Mouse (Mus musculus): ENCODE results near the gene Ncam1. TPM values are rescaled to one million over a fixed set of nuclear protein-coding genes. Genes with fewer than 3 reads are reported as not detected.

Gene Ncam1
- polyA plus RNA-seq, 1 experiment = 0.31 TPM

- Histone ChIP-seq H3K36me3 (replicated peaks; ENCODE audit: low read length) (no peaks in the 10 kb centered on the region), H3K4me3 (replicated peaks) (no peak overlapping the region), H3K4me1 (no peaks in the 10 kb centered on the region), H3K27me3 (replicated peaks) (no peaks in the 10 kb centered on the region), H3K9me3 (no peaks in the 10 kb centered on the region)
- TF ChIP-seq FLI1 (IDR thresholded peaks at IDR 0.05; ENCODE audit: low read length) (no peak), GATA1 (IDR thresholded peaks at IDR 0.05; ENCODE audit: borderline replicate concordance, low read length) (no peak)
Observed at GRCm38 (mm10) chr9:49733726-49734125, 65.0 kb downstream of the Ncam1 start.

GRCm38 (mm10) chr9:49729479-49729878 lies 69.2 kb downstream of the Ncam1 start:
- TF ChIP-seq FLI1 (IDR thresholded peaks at IDR 0.05; ENCODE audit: low read length) (no peak), GATA1 (IDR thresholded peaks at IDR 0.05; ENCODE audit: borderline replicate concordance, low read length) (no peak)
- no peaks in the 10 kb centered on the region for H3K36me3 ChIP-seq (replicated peaks; ENCODE audit: low read length)
- peaks cover 3% of the 10 kb centered on the region; the same call in 1 of the 2 replicates for H3K9me3 ChIP-seq
- H3K4me1 ChIP-seq = no peaks in the 10 kb centered on the region
- H3K4me3 ChIP-seq (replicated peaks) = no peak overlapping the region
- no peaks in the 10 kb centered on the region for H3K27me3 ChIP-seq (replicated peaks)

GRCm38 (mm10) chr9:49728211-49728610 lies 70.5 kb downstream of the Ncam1 start:
- TF ChIP-seq GATA1 (IDR thresholded peaks at IDR 0.05; ENCODE audit: borderline replicate concordance, low read length) (no peak), FLI1 (IDR thresholded peaks at IDR 0.05; ENCODE audit: low read length) (no peak)
- Histone ChIP-seq H3K36me3 (replicated peaks; ENCODE audit: low read length) (no peaks in the 10 kb centered on the region), H3K4me3 (replicated peaks) (no peak overlapping the region), H3K4me1 (no peaks in the 10 kb centered on the region), H3K27me3 (replicated peaks) (no peaks in the 10 kb centered on the region), H3K9me3 (peaks cover 3% of the 10 kb centered on the region; the same call in 1 of the 2 replicates)

GRCm38 (mm10) chr9:49722765-49723164 lies 76.0 kb downstream of the Ncam1 start:
- H3K27me3 ChIP-seq (replicated peaks) = no peaks in the 10 kb centered on the region
- no peaks in the 10 kb centered on the region for H3K4me1 ChIP-seq
- H3K4me3 ChIP-seq (replicated peaks) = no peak overlapping the region
- no peak for TF ChIP-seq FLI1 (IDR thresholded peaks at IDR 0.05; ENCODE audit: low read length)
- no peak for TF ChIP-seq GATA1 (IDR thresholded peaks at IDR 0.05; ENCODE audit: borderline replicate concordance, low read length)
- peaks cover 3% of the 10 kb centered on the region; the same call in 1 of the 2 replicates for H3K9me3 ChIP-seq
- no peaks in the 10 kb centered on the region for H3K36me3 ChIP-seq (replicated peaks; ENCODE audit: low read length)

GRCm38 (mm10) chr9:49715121-49715520 lies 83.6 kb downstream of the Ncam1 start:
- no peaks in the 10 kb centered on the region for H3K4me1 ChIP-seq

DNA sequence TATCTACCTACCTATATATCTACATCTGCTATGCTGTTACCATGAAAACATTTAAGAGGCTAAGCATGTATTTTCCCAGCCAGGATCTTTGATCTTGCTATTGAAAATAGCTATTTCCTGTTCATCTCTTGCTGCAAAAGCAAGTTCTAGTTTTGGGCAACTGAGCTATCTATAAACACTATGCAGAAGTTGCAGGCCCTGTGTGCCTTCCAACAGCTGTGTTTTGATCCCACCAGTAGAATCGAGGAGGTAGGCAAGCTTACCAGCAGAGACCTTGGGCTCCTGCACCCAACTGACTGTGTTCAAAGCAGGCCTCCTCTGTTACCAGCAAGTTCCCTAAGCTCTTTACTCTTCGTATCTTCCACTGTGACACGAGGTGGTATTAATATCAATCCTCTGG lies 84.6 kb downstream of the Ncam1 start:
- H3K4me3 ChIP-seq (replicated peaks) = no peak overlapping the region

More at GRCm38 (mm10) chr9:49715121-49715520, 83.6 kb downstream of the Ncam1 start:
- Histone ChIP-seq H3K4me3 (replicated peaks) (no peak overlapping the region), H3K36me3 (replicated peaks; ENCODE audit: low read length) (no peaks in the 10 kb centered on the region), H3K9me3 (no peaks in the 10 kb centered on the region), H3K27me3 (replicated peaks) (no peaks in the 10 kb centered on the region)
- TF ChIP-seq GATA1 (IDR thresholded peaks at IDR 0.05; ENCODE audit: borderline replicate concordance, low read length) = no peak
- no peak for TF ChIP-seq FLI1 (IDR thresholded peaks at IDR 0.05; ENCODE audit: low read length)

DNA sequence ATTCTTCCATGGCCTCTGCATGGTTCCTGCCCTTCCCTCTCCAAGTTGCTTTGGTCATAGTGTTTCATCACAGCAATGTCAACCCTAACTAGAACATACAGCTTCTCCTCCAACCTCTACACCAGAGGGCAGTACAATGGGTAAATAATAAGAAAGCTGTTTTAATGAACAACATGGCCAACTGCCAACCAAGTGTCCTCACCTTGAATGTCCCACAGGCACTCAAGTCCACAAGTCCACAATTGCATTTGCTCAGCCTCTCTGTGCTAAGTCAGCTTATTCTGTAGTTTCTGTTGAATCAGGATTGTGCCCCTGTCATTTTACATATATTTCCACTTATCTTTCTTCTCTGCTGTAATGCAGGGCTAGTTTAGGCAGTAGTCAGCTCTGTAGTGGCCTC lies 91.1 kb downstream of the Ncam1 start:
- Histone ChIP-seq H3K4me1 (no peaks in the 10 kb centered on the region), H3K36me3 (replicated peaks; ENCODE audit: low read length) (no peaks in the 10 kb centered on the region), H3K27me3 (replicated peaks) (no peaks in the 10 kb centered on the region), H3K4me3 (replicated peaks) (no peak overlapping the region), H3K9me3 (no peaks in the 10 kb centered on the region)
- TF ChIP-seq GATA1 (IDR thresholded peaks at IDR 0.05; ENCODE audit: borderline replicate concordance, low read length) (no peak), FLI1 (IDR thresholded peaks at IDR 0.05; ENCODE audit: low read length) (no peak)

More for the DNA sequence above, 84.6 kb downstream of the Ncam1 start:
- H3K36me3 ChIP-seq (replicated peaks; ENCODE audit: low read length) = no peaks in the 10 kb centered on the region
- H3K9me3 ChIP-seq = no peaks in the 10 kb centered on the region
- TF ChIP-seq FLI1 (IDR thresholded peaks at IDR 0.05; ENCODE audit: low read length) (no peak), GATA1 (IDR thresholded peaks at IDR 0.05; ENCODE audit: borderline replicate concordance, low read length) (no peak)
- H3K27me3 ChIP-seq (replicated peaks) = no peaks in the 10 kb centered on the region
- no peaks in the 10 kb centered on the region for H3K4me1 ChIP-seq

DNA sequence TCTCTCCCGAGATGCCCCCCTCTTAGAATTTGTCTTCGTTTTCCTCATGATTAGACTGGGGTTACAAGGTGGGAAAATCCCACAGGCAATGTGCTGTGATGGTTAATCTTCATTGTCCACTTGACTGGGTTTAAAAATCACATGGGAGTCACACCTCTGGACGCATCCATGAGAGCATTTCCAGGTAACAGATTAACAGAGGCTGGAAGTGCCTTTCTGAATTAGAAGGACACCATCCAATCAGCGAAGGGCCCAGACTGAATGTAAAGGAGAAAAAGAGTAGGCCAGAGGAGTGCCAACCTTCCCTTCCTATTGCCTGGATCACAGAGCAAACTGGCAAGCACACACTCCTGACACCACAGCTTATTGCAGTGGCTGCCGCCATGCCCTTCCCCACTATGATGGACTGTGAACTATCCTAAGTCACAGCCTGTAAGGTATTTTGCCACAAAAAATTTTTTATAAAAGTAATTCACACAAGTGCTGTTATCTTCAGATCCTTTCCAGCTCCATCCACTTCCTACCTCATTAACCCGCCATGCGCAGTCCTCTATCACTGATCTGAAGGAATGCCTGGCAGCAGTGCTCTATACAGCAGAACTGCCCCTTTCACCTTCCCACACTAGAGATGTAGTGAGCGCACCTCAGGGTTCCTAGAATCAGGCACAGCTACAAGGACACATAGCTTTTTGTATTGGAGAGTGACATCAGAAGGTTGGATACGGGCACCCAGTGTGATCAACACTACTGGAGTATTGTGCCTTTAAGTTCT lies 94.3 kb downstream of the Ncam1 start:
- H3K9me3 ChIP-seq = no peaks in the 10 kb centered on the region
- no peaks in the 10 kb centered on the region for H3K4me1 ChIP-seq
- H3K4me3 ChIP-seq (replicated peaks) = no peak overlapping the region
- TF ChIP-seq FLI1 (IDR thresholded peaks at IDR 0.05; ENCODE audit: low read length) = no peak
- no peak for TF ChIP-seq GATA1 (IDR thresholded peaks at IDR 0.05; ENCODE audit: borderline replicate concordance, low read length)
- H3K27me3 ChIP-seq (replicated peaks) = no peaks in the 10 kb centered on the region
- H3K36me3 ChIP-seq (replicated peaks; ENCODE audit: low read length) = no peaks in the 10 kb centered on the region

- no peaks in the 10 kb centered on the region for H3K36me3 ChIP-seq (replicated peaks; ENCODE audit: low read length)
- no peaks in the 10 kb centered on the region for H3K9me3 ChIP-seq
- no peak for TF ChIP-seq GATA1 (IDR thresholded peaks at IDR 0.05; ENCODE audit: borderline replicate concordance, low read length)
- TF ChIP-seq FLI1 (IDR thresholded peaks at IDR 0.05; ENCODE audit: low read length) = no peak
- no peak overlapping the region for H3K4me3 ChIP-seq (replicated peaks)
- no peaks in the 10 kb centered on the region for H3K4me1 ChIP-seq
- H3K27me3 ChIP-seq (replicated peaks) = no peaks in the 10 kb centered on the region
Observed at GRCm38 (mm10) chr9:49695371-49695770, 103.4 kb downstream of the Ncam1 start.

DNA sequence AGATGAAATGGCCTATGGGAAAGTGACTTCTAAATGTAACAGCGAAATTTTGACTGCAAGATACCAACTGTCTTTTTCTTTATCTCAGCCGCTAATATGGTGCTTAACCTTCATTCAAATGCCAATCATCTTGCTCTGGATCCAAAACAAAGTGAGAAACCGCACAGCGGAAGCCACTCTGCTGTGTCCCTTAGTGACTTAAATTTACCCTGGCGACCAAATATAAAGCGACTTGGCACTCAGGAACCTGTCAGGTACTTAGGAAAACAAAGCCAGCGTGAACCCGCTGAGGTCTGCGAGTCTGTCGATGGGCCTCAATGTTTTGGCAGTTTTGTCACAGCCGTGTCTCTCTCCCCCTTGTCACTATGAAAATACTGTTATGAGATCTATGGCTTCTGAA lies 105.9 kb downstream of the Ncam1 start:
- H3K27me3 ChIP-seq (replicated peaks) = no peaks in the 10 kb centered on the region
- no peaks in the 10 kb centered on the region for H3K4me1 ChIP-seq
- TF ChIP-seq FLI1 (IDR thresholded peaks at IDR 0.05; ENCODE audit: low read length) (no peak), GATA1 (IDR thresholded peaks at IDR 0.05; ENCODE audit: borderline replicate concordance, low read length) (no peak)
- no peaks in the 10 kb centered on the region for H3K36me3 ChIP-seq (replicated peaks; ENCODE audit: low read length)
- 0 out of 2 replicates have a peak, but pooled peaks cover under 1% of the 10 kb centered on the region for H3K9me3 ChIP-seq
- H3K4me3 ChIP-seq (replicated peaks) = no peak overlapping the region

Data from megakaryocyte, embryonic 14.5 days (primary cell).